Mouse (Mus musculus): ENCODE results near the gene Ccl1.

GRCm38 (mm10) chr11:82235551-82236207 lies 69.8 kb downstream of the Ccl1 start:
- TF ChIP-seq CTCF (IDR thresholded peaks at IDR 0.05; ENCODE audit: borderline replicate concordance, control insufficient read depth, extremely low read depth, insufficient read depth, low read length, poor library complexity) (0 out of 2 replicates have a peak, but pooled peaks have one; percentile 45), POLR2A (IDR thresholded peaks at IDR 0.05; ENCODE audit: control insufficient read depth, extremely low read depth, insufficient read depth, low read length, poor library complexity) (no peak)

All from thymus, adult 2 months (tissue).